Mouse (Mus musculus) heart, embryonic 16.5 days (tissue): ENCODE data around the gene Fam71e2. TPM values are rescaled to one million over a fixed set of nuclear protein-coding genes. Genes with fewer than 3 reads are reported as not detected.

ENCODE experiments used
- ATAC-seq: fragments of 200-750 bp; cut with Nextera tagmentation; replicated peaks from 2 replicates; pipeline ENCODE4 v1.8.0; 2017; ENCODE audit warnings: moderate number of reproducible peaks; ENCODE audit not compliant: insufficient read depth, low FRiP score; ENCODE audit errors: extremely low read depth
- H3K27ac ChIP-seq: fragments of 300-500 bp; sonication (generic); 2 replicates; pipeline ENCODE4 v1.5.1; 2014; ENCODE audit warnings: mild to moderate bottlenecking, low read length, control low read depth, moderate library complexity
- H3K27me3 ChIP-seq: fragments of 300-500 bp; sonication (generic); 2 replicates; pipeline ENCODE4 v1.6.1; 2014; ENCODE audit warnings: low read length, mixed read lengths; ENCODE audit not compliant: control insufficient read depth, insufficient read depth
- H3K36me3 ChIP-seq: fragments of 300-500 bp; sonication (generic); 2 replicates; pipeline ENCODE4 v1.6.1; 2014; ENCODE audit not compliant: control insufficient read depth, insufficient read depth
- H3K4me1 ChIP-seq: fragments of 300-500 bp; sonication (generic); 2 replicates; pipeline ENCODE4 v1.6.1; 2014; ENCODE audit warnings: low read length, mixed read lengths; ENCODE audit not compliant: control insufficient read depth, insufficient read depth
- H3K4me2 ChIP-seq: fragments of 300-500 bp; sonication (generic); 2 replicates; pipeline ENCODE4 v1.6.1; 2014; ENCODE audit warnings: low read depth, mild to moderate bottlenecking, control low read depth, low read length
- H3K4me3 ChIP-seq: fragments of 300-500 bp; sonication (generic); 2 replicates; pipeline ENCODE4 v1.5.1; 2014; ENCODE audit warnings: mild to moderate bottlenecking, control low read depth, low read length
- H3K9ac ChIP-seq: fragments of 300-500 bp; sonication (generic); 2 replicates; pipeline ENCODE4 v1.6.1; 2014; ENCODE audit warnings: low read length, control low read depth
- H3K9me3 ChIP-seq: fragments of 300-500 bp; sonication (generic); replicated peaks from 2 replicates; pipeline ENCODE4 v1.6.1; 2016; ENCODE audit warnings: low read length; ENCODE audit not compliant: control insufficient read depth
- WGBS: fragments of 180-500 bp; shearing (Covaris S2); extraction: QIAGEN DNeasy Blood & Tissue Kit; methylation state at CpG from one replicate; pipeline ENCODE4 v1.1.7; 2014; 5-methylcytosine and 5-hydroxymethylcytosine counted together
- polyA plus RNA-seq: library from polyadenylated mRNA; unstranded; fragments of >200 nt; fragmentation: Nextera tagmentation; extraction: Ambion mirVana; gene quantifications from 2 replicates; pipeline ENCODE4 v1.2.1, GENCODE M21; 2015

The Fam71e2 gene
- polyA plus RNA-seq, 1 experiment from 2014 or later = not detected

DNA sequence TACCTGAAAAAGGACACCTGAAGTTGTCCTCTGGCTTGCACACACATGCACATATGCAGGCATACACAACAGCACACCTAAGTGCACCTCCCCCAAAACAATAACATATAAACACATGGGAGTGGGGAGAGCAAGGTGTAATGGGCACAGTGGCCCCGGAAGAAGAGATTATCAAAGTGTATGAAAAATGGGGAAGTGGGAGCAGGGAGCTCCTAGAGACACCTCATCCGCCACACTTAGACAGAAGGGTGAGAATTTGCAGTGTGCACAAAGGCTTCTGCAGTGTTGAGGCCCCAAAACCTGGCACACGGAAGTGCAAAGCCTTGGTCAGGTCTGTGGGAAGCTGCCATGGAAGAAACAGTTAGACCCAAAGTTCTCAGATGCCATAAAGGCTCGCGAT, 40.0 kb downstream of the Fam71e2 start:
- no peak for ATAC-seq
- no peak overlapping the region for H3K27ac ChIP-seq
- H3K36me3 ChIP-seq = no peaks in the 10 kb centered on the region
- H3K9me3 ChIP-seq = no peaks in the 10 kb centered on the region; the same call in 1 of the 2 replicates
- no peaks in the 10 kb centered on the region for H3K27me3 ChIP-seq
- no peak overlapping the region for H3K4me2 ChIP-seq
- H3K9ac ChIP-seq = no peak overlapping the region
- H3K4me1 ChIP-seq = no peaks in the 10 kb centered on the region
- H3K4me3 ChIP-seq = no peak overlapping the region
- 73% methylated on average over 5 of the region's 5 CpGs for WGBS

DNA sequence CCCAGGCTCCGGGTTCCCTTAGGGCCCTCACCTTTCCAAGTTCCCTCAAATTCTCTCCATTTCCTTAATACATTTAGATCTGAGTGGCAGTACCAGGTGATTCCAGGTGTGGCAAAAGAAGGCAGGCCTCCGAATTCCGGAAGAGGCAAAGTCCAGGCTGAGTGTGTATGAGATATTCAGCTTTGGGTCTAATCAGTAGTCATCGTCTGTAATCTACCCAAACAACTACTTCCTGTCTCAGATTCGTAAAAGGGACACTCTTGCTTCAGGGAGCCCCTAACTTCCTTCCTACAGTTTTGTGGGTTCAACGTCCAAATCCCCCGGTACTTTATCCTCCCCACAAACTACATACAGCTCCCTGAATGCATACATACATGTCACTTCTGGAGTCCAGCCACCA, 45.9 kb downstream of the Fam71e2 start, which contains the start of gene Tmem150b:
Gene Tmem150b (minus strand): TSS at position 81 of the 400 bp plus-strand sequence.
- ATAC-seq = no peak
- H3K36me3 ChIP-seq = no peaks in the 10 kb centered on the region
- H3K4me3 ChIP-seq = no peak within 1 kb of the TSS
- H3K27ac ChIP-seq = no peak within 1 kb of the TSS
- no peaks in the 10 kb centered on the region; the same call in 1 of the 2 replicates for H3K27me3 ChIP-seq
- no peak within 1 kb of the TSS for H3K4me2 ChIP-seq
- 54% methylated on average over 7 of the region's 7 CpGs for WGBS
- H3K4me1 ChIP-seq = no peaks in the 10 kb centered on the region
- no peaks in the 10 kb centered on the region; the same call in 1 of the 2 replicates for H3K9me3 ChIP-seq
- H3K9ac ChIP-seq = no peak within 1 kb of the TSS

DNA sequence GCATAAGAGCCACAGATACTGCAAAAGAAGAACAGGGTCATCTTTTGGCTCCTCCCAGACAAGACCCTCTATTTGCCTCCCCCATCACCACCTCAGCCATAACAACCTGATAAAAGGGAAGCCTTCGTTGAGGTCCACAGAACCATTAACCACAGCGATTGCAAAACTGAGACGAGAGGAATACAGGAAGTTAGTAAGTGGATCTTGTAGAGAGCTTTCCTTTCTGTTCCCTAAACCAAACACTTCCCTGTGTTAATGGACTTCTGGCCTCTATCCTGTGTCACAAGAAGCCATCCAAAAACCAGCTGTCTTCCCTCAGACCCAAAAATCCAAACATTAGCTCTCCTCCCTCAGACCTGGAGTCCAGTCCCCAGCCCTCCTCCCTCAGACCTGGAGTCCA, 46.7 kb downstream of the Fam71e2 start:
- WGBS = 47% methylated on average over 3 of the region's 3 CpGs

DNA sequence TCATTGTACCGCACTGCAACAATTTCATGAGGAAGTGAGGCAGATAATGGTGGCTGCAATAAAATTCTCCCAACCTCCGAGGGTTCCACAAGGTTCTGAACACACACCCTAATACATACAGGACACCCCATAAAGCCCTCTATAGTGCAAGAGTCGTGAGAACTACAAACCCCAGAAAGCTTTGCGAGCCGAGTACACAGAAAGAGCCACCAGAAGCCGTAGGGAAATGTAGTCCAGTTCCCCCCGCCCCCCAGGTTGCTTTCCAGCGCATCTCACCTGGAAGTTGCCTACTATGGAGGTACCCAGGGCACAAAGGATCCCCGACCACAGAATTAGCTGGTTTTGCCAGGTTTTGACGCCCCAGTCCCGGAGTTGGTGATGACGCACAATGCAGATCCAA, 47.6 kb downstream of the Fam71e2 start:
- Histone ChIP-seq H3K36me3 (no peaks in the 10 kb centered on the region), H3K4me1 (no peaks in the 10 kb centered on the region), H3K27me3 (no peaks in the 10 kb centered on the region; the same call in 1 of the 2 replicates), H3K27ac (no peak overlapping the region), H3K4me3 (peak overlapping the region; percentile 21), H3K9me3 (no peaks in the 10 kb centered on the region), H3K4me2 (peak overlapping the region; percentile 43), H3K9ac (no peak overlapping the region)
- ATAC-seq = no peak; the same call in 1 of the 2 replicates
- 36% methylated on average over 12 of the region's 12 CpGs for WGBS

More for the DNA sequence above, 46.7 kb downstream of the Fam71e2 start:
- Histone ChIP-seq H3K9me3 (no peaks in the 10 kb centered on the region), H3K9ac (no peak overlapping the region), H3K36me3 (no peaks in the 10 kb centered on the region), H3K4me3 (no peak overlapping the region), H3K27me3 (no peaks in the 10 kb centered on the region; the same call in 1 of the 2 replicates), H3K27ac (no peak overlapping the region), H3K4me1 (no peaks in the 10 kb centered on the region), H3K4me2 (no peak overlapping the region)
- no peak for ATAC-seq

DNA sequence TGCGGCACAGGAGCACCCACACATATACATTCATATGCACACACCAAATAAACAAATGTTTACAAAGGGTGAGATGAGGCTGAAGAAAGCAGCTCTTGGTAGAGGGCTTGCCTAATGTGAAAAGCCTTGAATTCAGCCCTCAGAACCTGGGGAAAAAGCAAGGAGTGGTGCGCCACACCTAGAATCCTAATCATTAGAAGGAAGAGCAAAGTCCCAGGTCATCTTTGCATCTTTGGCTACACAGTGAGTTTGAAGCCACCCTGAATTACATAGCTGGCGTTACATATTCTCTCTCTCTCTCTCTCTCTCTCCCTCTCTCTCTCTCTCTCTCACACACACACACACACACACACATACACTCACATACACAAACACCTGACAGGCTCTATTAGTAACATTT, 51.8 kb downstream of the Fam71e2 start:
- 92% methylated on average over 3 of the region's 3 CpGs for WGBS

DNA sequence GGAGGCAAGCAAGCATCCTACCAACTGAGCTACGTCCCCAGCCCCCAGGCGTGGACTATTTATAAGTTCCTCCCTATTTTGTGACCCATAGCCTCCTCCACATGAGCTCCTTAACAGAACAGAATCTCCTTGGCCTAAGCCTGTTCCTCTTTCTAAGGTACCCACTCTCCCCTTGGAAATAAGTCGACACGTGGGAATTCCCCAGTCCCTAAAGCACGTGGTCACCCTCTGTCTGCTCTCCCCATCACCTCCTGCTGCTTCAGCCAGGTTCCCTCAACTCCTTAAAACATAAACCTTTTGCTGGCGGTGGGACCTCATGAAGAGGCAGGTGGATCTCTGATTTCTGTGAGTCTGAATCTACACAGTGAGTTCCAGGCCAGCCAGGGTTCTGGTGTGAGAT, 54.1 kb downstream of the Fam71e2 start:
- Histone ChIP-seq H3K27me3 (no peaks in the 10 kb centered on the region), H3K9me3 (no peaks in the 10 kb centered on the region), H3K27ac (no peak overlapping the region), H3K9ac (no peak overlapping the region), H3K4me3 (no peak overlapping the region), H3K4me2 (no peak overlapping the region), H3K4me1 (no peaks in the 10 kb centered on the region), H3K36me3 (peaks cover 8% of the 10 kb centered on the region; the same call in 1 of the 2 replicates)
- ATAC-seq = no peak
- 60% methylated on average over 6 of the region's 6 CpGs for WGBS

More for the DNA sequence above, 51.8 kb downstream of the Fam71e2 start:
- H3K27ac ChIP-seq = no peak overlapping the region
- no peak overlapping the region for H3K4me3 ChIP-seq
- ATAC-seq = no peak
- peaks cover 5% of the 10 kb centered on the region; the same call in 1 of the 2 replicates for H3K36me3 ChIP-seq
- no peaks in the 10 kb centered on the region for H3K9me3 ChIP-seq
- H3K27me3 ChIP-seq = no peaks in the 10 kb centered on the region; the same call in 1 of the 2 replicates
- no peak overlapping the region for H3K9ac ChIP-seq
- no peaks in the 10 kb centered on the region for H3K4me1 ChIP-seq
- no peak overlapping the region for H3K4me2 ChIP-seq

DNA sequence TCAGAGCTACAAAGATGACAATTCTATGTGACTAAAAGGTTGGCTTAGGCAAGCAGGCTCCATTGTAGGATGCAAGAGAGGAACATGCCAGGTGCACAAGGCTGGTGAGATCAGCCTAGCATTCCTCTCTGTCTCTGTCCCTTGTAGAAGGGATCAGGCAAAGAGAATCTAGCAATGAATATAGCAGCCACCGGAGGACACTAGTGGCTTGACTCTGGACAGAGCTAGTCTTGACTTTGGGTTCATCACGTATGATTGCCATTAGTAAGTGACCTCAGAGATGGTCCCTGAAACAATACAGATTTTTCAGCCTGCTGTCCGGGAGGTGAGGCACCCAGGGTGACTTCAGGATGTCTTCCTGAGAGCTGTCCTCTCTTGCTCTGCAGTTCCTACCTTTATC, 58.5 kb downstream of the Fam71e2 start:
- no peaks in the 10 kb centered on the region for H3K27me3 ChIP-seq
- peaks cover 14% of the 10 kb centered on the region; the same call in 1 of the 2 replicates for H3K36me3 ChIP-seq
- H3K9ac ChIP-seq = no peak overlapping the region
- ATAC-seq = no peak
- no peak overlapping the region for H3K27ac ChIP-seq
- no peak overlapping the region for H3K4me3 ChIP-seq
- H3K4me2 ChIP-seq = no peak overlapping the region
- H3K4me1 ChIP-seq = no peaks in the 10 kb centered on the region
- H3K9me3 ChIP-seq = no peaks in the 10 kb centered on the region
- WGBS = 79% methylated on average over 3 of the region's 3 CpGs

DNA sequence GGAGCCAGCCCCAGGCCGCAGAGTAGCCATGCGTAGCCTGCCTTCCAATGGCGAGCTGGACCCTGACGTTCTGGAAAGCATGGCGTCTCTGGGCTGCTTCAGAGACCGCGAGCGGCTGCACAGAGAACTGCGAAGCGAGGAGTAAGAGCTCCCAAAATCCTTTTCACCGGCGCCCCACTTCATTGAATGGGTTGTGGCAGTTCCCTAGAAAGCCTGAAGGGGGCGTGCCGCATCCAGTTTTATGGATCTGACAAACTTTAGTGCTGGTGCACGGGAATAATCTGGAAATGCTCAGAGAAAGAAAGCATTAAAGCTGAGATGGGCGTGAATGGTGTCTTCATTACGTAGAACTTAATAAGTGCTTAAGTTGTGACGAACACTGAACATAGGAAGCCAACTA, 66.0 kb downstream of the Fam71e2 start:
- Histone ChIP-seq H3K4me3 (no peak overlapping the region), H3K4me2 (no peak overlapping the region), H3K27me3 (no peaks in the 10 kb centered on the region), H3K36me3 (0 out of 2 replicates have a peak, but pooled peaks cover 8% of the 10 kb centered on the region), H3K27ac (no peak overlapping the region), H3K9ac (no peak overlapping the region), H3K9me3 (no peaks in the 10 kb centered on the region), H3K4me1 (no peaks in the 10 kb centered on the region)
- no peak for ATAC-seq
- 44% methylated on average over 18 of the region's 18 CpGs for WGBS
